Mouse (Mus musculus) liver, postnatal 0 days (tissue): ENCODE measurements around the gene Prm2. TPM values are rescaled to one million over a fixed set of nuclear protein-coding genes. Genes with fewer than 3 reads are reported as not detected.

Experiments used
- ATAC-seq: fragments of 200-750 bp; cut with Nextera tagmentation; 2 replicates; pipeline ENCODE4 v1.8.0; 2017; ENCODE audit warnings: mild to moderate bottlenecking, moderate library complexity
- DNase-seq: peaks from one replicate; pipeline ENCODE4 v3.0.0-alpha.2; 2016
- H3K27ac ChIP-seq: fragments of 300-500 bp; sonication (generic); 2 replicates; pipeline ENCODE4 v1.5.1; 2014; ENCODE audit warnings: antibody characterized with exemption, moderate library complexity, mild to moderate bottlenecking, low read depth
- H3K27me3 ChIP-seq: fragments of 300-500 bp; sonication (generic); 2 replicates; pipeline ENCODE4 v1.6.1; 2014; ENCODE audit warnings: low read length, control low read depth, mixed read lengths; ENCODE audit not compliant: insufficient read depth
- H3K36me3 ChIP-seq: fragments of 300-500 bp; sonication (generic); replicated peaks from 2 replicates; pipeline ENCODE4 v1.6.1; 2014; ENCODE audit warnings: mild to moderate bottlenecking, control low read depth, low read length, moderate library complexity, mixed read lengths; ENCODE audit not compliant: insufficient read depth
- H3K4me1 ChIP-seq: fragments of 300-500 bp; sonication (generic); 2 replicates; pipeline ENCODE4 v1.6.1; 2014; ENCODE audit warnings: antibody characterized with exemption, mild to moderate bottlenecking, control low read depth; ENCODE audit not compliant: insufficient read depth
- H3K4me2 ChIP-seq: fragments of 300-500 bp; sonication (generic); 2 replicates; pipeline ENCODE4 v1.6.1; 2014; ENCODE audit warnings: low read depth, mild to moderate bottlenecking, low read length, moderate library complexity, mixed read lengths
- H3K4me3 ChIP-seq: fragments of 300-500 bp; sonication (generic); 2 replicates; pipeline ENCODE4 v1.5.1; 2014; ENCODE audit warnings: low read depth, low read length
- H3K9ac ChIP-seq: fragments of 300-500 bp; sonication (generic); replicated peaks from 2 replicates; pipeline ENCODE4 v1.6.1; 2014; ENCODE audit warnings: mild to moderate bottlenecking, moderate library complexity
- H3K9me3 ChIP-seq: fragments of 300-500 bp; sonication (generic); 2 replicates; pipeline ENCODE4 v1.6.1; 2016; ENCODE audit warnings: mild to moderate bottlenecking, control low read depth, low read length, mixed read lengths
- CTCF ChIP-seq: sonication (generic); IDR thresholded peaks from 2 replicates; pipeline ENCODE4 v1.5.1; 2016; ENCODE audit warnings: antibody characterized with exemption, low read depth
- EP300 ChIP-seq: IDR thresholded peaks from 2 replicates; pipeline ENCODE4 v1.6.1; 2016; ENCODE audit warnings: antibody characterized with exemption, low read depth, mild to moderate bottlenecking
- whole genome bisulfite sequencing: fragments of 180-500 bp; shearing (Covaris S2); extraction: QIAGEN DNeasy Blood & Tissue Kit; methylation state at CpG from one replicate; pipeline ENCODE4 v1.1.7; 2014; ENCODE audit not compliant: insufficient replicate concordance; 5-methylcytosine and 5-hydroxymethylcytosine counted together
- polyA plus RNA-seq: library from polyadenylated mRNA; unstranded; fragments of >200 nt; fragmentation: Nextera tagmentation; extraction: Ambion mirVana; gene quantifications from 2 replicates; pipeline ENCODE4 v1.2.1, GENCODE M21; 2015

The Prm2 gene
- polyA plus RNA-seq, 1 experiment from 2014 or later = not detected

- peak; percentile 83 for ATAC-seq
- Histone ChIP-seq H3K36me3 (no peaks in the 10 kb centered on the region; the same call in 1 of the 2 replicates), H3K27me3 (peaks cover 8% of the 10 kb centered on the region; the same call in 1 of the 2 replicates), H3K4me1 (peaks cover 34% of the 10 kb centered on the region), H3K27ac (peak within 1 kb of the TSS; percentile 78), H3K9me3 (no peaks in the 10 kb centered on the region), H3K4me3 (peak within 1 kb of the TSS; percentile 96), H3K4me2 (peak within 1 kb of the TSS; percentile 84), H3K9ac (peak within 1 kb of the TSS; percentile 84)
- no peak for TF ChIP-seq EP300
- TF ChIP-seq CTCF = no peak
- DNase-seq = peak; percentile 94
- under 1% methylated on average over 59 of the region's 59 CpGs for WGBS
These were observed 10.3 kb downstream of the Prm2 start, which contains the start of gene Socs1 for GRCm38 (mm10) chr16:10785371-10786231. Gene Socs1 (minus strand): TSS chr16:10785536.

DNA sequence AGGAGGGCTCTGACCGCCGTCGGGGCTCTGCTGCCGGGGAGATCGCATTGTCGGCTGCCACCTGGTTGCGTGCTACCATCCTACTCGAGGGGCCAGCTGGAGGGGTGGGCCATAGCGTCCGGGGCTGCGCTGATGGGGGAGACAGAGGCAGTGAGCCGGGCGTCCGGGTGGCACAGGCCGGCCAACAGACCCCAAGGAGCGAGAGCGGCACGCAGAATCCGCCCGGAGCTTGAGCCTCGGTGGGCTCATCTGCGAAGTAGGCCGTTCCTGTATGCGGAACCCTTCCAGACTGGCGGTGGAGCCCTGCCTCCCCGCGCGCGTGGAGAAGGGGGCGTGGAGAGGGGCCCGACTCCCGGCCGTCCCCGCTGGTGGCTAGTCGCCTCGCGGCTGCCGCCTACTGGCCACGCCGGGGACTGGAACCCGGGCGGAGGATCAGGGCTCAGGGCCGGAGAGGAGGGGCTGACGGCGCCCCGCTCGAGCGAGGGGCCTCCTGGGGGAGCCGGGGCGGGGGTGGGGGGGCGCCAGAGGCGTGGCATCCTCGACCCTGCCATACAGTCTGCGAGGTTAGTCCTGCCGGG lies 11.1 kb downstream of the Prm2 start:
- Histone ChIP-seq H3K9ac (peak overlapping the region; percentile 84), H3K9me3 (no peaks in the 10 kb centered on the region), H3K27me3 (peaks cover 8% of the 10 kb centered on the region; the same call in 1 of the 2 replicates), H3K27ac (peak overlapping the region; percentile 78), H3K4me2 (peak overlapping the region; percentile 84), H3K36me3 (no peaks in the 10 kb centered on the region; the same call in 1 of the 2 replicates), H3K4me3 (peak overlapping the region; percentile 96), H3K4me1 (peaks cover 33% of the 10 kb centered on the region)
- peak; percentile 89 for TF ChIP-seq CTCF
- TF ChIP-seq EP300 = no peak
- under 1% methylated on average over 44 of the region's 55 CpGs for WGBS
- ATAC-seq (peak; percentile 85), DNase-seq (peak; percentile 93)

DNA sequence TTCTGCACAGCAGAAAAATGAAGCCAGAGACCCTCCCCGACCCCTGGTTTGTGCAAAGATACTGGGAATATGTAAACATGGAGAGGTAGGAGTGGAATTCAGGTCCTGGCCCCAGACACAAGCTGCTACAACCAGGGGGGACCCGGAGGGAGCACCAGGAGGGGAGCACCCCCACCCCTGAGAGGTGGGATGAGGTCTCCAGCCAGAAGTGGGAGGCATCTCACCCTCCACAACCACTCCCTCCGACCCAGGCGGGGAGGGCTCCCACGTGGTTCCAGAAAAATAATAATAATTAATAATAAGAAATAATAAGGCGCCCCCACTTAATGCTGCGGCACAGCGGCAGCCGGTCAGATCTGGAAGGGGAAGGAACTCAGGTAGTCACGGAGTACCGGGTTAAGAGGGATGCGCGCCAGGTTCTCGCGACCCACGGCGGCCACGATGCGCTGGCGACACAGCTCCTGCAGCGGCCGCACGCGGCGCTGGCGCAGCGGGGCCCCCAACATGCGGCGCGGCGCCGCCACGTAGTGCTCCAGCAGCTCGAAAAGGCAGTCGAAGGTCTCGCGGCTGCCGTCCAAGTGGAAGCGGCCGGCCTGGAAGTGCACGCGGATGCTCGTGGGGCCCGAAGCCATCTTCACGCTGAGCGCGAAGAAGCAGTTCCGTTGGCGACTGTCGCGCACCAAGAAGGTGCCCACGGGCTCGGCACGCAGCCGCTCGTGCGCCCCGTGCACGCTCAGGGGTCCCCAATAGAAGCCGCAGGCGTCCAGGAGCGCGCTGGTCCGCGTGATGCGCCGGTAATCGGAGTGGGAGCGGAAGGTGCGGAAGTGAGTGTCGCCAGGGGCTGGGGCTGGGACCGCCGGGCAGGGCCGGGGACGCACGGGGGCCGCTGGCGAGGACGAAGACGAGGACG lies 11.8 kb downstream of the Prm2 start:
- no peak for TF ChIP-seq CTCF
- TF ChIP-seq EP300 = no peak
- Histone ChIP-seq H3K36me3 (no peaks in the 10 kb centered on the region; the same call in 1 of the 2 replicates), H3K4me2 (peak overlapping the region; percentile 84), H3K9ac (peak overlapping the region; percentile 84), H3K4me1 (peaks cover 28% of the 10 kb centered on the region), H3K27ac (peak overlapping the region; percentile 78; the same call in 1 of the 2 replicates), H3K9me3 (no peaks in the 10 kb centered on the region), H3K4me3 (peak overlapping the region; percentile 96), H3K27me3 (peaks cover 8% of the 10 kb centered on the region; the same call in 1 of the 2 replicates)
- ATAC-seq (0 out of 2 replicates have a peak, but pooled peaks have one; percentile 1), DNase-seq (peak; percentile 46)
- WGBS = 3% methylated on average over 81 of the region's 81 CpGs

- H3K4me3 ChIP-seq = peak overlapping the region; percentile 96; the same call in 1 of the 2 replicates
- H3K4me1 ChIP-seq = peaks cover 28% of the 10 kb centered on the region
- H3K27me3 ChIP-seq = peaks cover 8% of the 10 kb centered on the region; the same call in 1 of the 2 replicates
- WGBS = 64% methylated on average over 8 of the region's 8 CpGs
- H3K9me3 ChIP-seq = no peaks in the 10 kb centered on the region
- no peak overlapping the region for H3K9ac ChIP-seq
- H3K36me3 ChIP-seq = no peaks in the 10 kb centered on the region; the same call in 1 of the 2 replicates
- no peak for DNase-seq
- ATAC-seq = no peak
- TF ChIP-seq EP300 (no peak), CTCF (no peak)
- peak overlapping the region; percentile 84 for H3K4me2 ChIP-seq
- no peak overlapping the region for H3K27ac ChIP-seq
These were observed 12.5 kb downstream of the Prm2 start for GRCm38 (mm10) chr16:10783451-10783850.

DNA sequence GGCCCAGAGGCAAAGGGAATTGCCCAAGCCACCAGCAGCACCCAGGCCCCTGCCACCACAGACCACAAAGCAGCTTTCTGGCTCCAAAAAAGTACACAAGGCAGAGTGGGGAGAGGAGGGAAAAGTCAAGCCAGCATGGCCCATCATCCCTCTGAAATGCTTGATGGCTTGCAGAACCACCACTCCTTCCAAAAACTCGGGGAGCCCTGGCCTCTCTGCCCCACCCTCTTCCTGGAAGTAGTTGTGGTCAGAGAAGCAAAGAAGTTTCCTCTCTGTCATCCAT lies 12.8 kb downstream of the Prm2 start:
- Histone ChIP-seq H3K36me3 (no peaks in the 10 kb centered on the region; the same call in 1 of the 2 replicates), H3K9ac (no peak overlapping the region), H3K4me3 (0 out of 2 replicates have a peak overlapping the region, but pooled peaks have one; percentile 96), H3K4me1 (peaks cover 30% of the 10 kb centered on the region), H3K27me3 (peaks cover 8% of the 10 kb centered on the region; the same call in 1 of the 2 replicates), H3K27ac (no peak overlapping the region), H3K9me3 (no peaks in the 10 kb centered on the region), H3K4me2 (peak overlapping the region; percentile 84)
- TF ChIP-seq EP300 (no peak), CTCF (no peak)
- ATAC-seq (no peak), DNase-seq (no peak)
- 13% methylated on average over 1 of the region's 1 CpGs for WGBS
